Mouse (Mus musculus) neural tube, embryonic 11.5 days (tissue): ENCODE data around the gene Cramp1l. TPM values are rescaled to one million over a fixed set of nuclear protein-coding genes. Genes with fewer than 3 reads are reported as not detected.

Experiments used
- ATAC-seq: fragments of 200-750 bp; cut with Nextera tagmentation; 2 replicates; pipeline ENCODE4 v1.8.0; 2017; ENCODE audit warnings: moderate number of reproducible peaks, mild to moderate bottlenecking, moderate TSS enrichment, moderate library complexity; ENCODE audit not compliant: insufficient read depth, low FRiP score, low TSS enrichment
- DNase-seq: peaks from one replicate; pipeline ENCODE4 v3.0.0-alpha.2; 2015; ENCODE audit warnings: low spot score
- H3K27ac ChIP-seq: fragments of 300-500 bp; sonication (generic); 2 replicates; pipeline ENCODE4 v1.5.1; 2014; ENCODE audit warnings: low read depth, mild to moderate bottlenecking, low read length
- H3K27me3 ChIP-seq: fragments of 300-500 bp; sonication (generic); 2 replicates; pipeline ENCODE4 v1.6.1; 2014; ENCODE audit warnings: mild to moderate bottlenecking, low read length, mixed read lengths; ENCODE audit not compliant: control insufficient read depth, insufficient read depth
- H3K36me3 ChIP-seq: fragments of 300-500 bp; sonication (generic); 2 replicates; pipeline ENCODE4 v1.6.1; 2014; ENCODE audit warnings: mild to moderate bottlenecking, low read length, moderate library complexity, mixed read lengths; ENCODE audit not compliant: control insufficient read depth, insufficient read depth
- H3K4me1 ChIP-seq: fragments of 300-500 bp; sonication (generic); 2 replicates; pipeline ENCODE4 v1.6.1; 2014; ENCODE audit warnings: low read length, mixed read lengths; ENCODE audit not compliant: control insufficient read depth, insufficient read depth
- H3K4me2 ChIP-seq: fragments of 300-500 bp; sonication (generic); 2 replicates; pipeline ENCODE4 v1.6.1; 2014; ENCODE audit warnings: low read depth, mild to moderate bottlenecking, moderate library complexity
- H3K4me3 ChIP-seq: fragments of 300-500 bp; sonication (generic); 2 replicates; pipeline ENCODE4 v1.5.1; 2014; ENCODE audit warnings: low read depth, low read length
- H3K9ac ChIP-seq: fragments of 300-500 bp; sonication (generic); 2 replicates; pipeline ENCODE4 v1.6.1; 2014; ENCODE audit warnings: mild to moderate bottlenecking, low read length
- H3K9me3 ChIP-seq: fragments of 300-500 bp; sonication (generic); 2 replicates; pipeline ENCODE4 v1.6.1; 2016; ENCODE audit warnings: low read length; ENCODE audit not compliant: control insufficient read depth
- WGBS: fragments of 180-500 bp; shearing (Covaris S2); extraction: QIAGEN DNeasy Blood & Tissue Kit; methylation state at CpG from one replicate; pipeline ENCODE4 v1.1.7; 2014; 5-methylcytosine and 5-hydroxymethylcytosine counted together
- polyA plus RNA-seq: library from polyadenylated mRNA; unstranded; fragments of >200 nt; fragmentation: Nextera tagmentation; extraction: Ambion mirVana; gene quantifications from 2 replicates; pipeline ENCODE4 v1.2.1, GENCODE M21; 2014

The Cramp1l gene
- 11.9 and 12.6 TPM in 2 replicates for polyA plus RNA-seq

GRCm38 (mm10) chr17:25015655-25016291 lies at the start of gene Cramp1l, which contains the start of gene Ift140:
Gene Cramp1l, minus strand, starts transcription at chr17:25015788.
Gene Ift140, plus strand, starts transcription at chr17:25016085.
- under 1% methylated on average over 60 of the region's 62 CpGs for WGBS
- H3K9me3 ChIP-seq: no peaks in the 10 kb centered on the region
- peaks cover 8% of the 10 kb centered on the region for H3K36me3 ChIP-seq
- peak within 1 kb of the TSS; percentile 96 for H3K9ac ChIP-seq
- H3K4me2 ChIP-seq: peak within 1 kb of the TSS; percentile 97
- no peaks in the 10 kb centered on the region; the same call in 1 of the 2 replicates for H3K4me1 ChIP-seq
- no peaks in the 10 kb centered on the region for H3K27me3 ChIP-seq
- H3K27ac ChIP-seq: peak within 1 kb of the TSS; percentile 80
- H3K4me3 ChIP-seq: peak within 1 kb of the TSS; percentile 96
- ATAC-seq (peak; percentile 97), DNase-seq (peak; percentile 100)

- no peak overlapping the region for H3K9ac ChIP-seq
- ATAC-seq (no peak), DNase-seq (no peak)
- H3K4me3 ChIP-seq: no peak overlapping the region
- WGBS: 84% methylated on average over 3 of the region's 3 CpGs
- H3K27me3 ChIP-seq: no peaks in the 10 kb centered on the region
- no peak overlapping the region for H3K27ac ChIP-seq
- H3K36me3 ChIP-seq: peaks cover 3% of the 10 kb centered on the region
- H3K4me1 ChIP-seq: no peaks in the 10 kb centered on the region
- H3K9me3 ChIP-seq: no peaks in the 10 kb centered on the region
- no peak overlapping the region for H3K4me2 ChIP-seq
Measured at GRCm38 (mm10) chr17:25065189-25065588, 49.6 kb upstream of the Cramp1l start.

- no peak overlapping the region for H3K27ac ChIP-seq
- 77% methylated on average over 9 of the region's 9 CpGs for WGBS
- H3K4me3 ChIP-seq: no peak overlapping the region
- H3K36me3 ChIP-seq: peaks cover 3% of the 10 kb centered on the region
- DNase-seq (no peak), ATAC-seq (no peak)
- no peak overlapping the region for H3K4me2 ChIP-seq
- H3K4me1 ChIP-seq: no peaks in the 10 kb centered on the region
- H3K9ac ChIP-seq: no peak overlapping the region
- no peaks in the 10 kb centered on the region for H3K27me3 ChIP-seq
- no peaks in the 10 kb centered on the region for H3K9me3 ChIP-seq
Measured at GRCm38 (mm10) chr17:25064351-25064750, 48.8 kb upstream of the Cramp1l start.

- Histone ChIP-seq H3K27ac (no peak overlapping the region), H3K4me3 (no peak overlapping the region), H3K4me2 (no peak overlapping the region), H3K27me3 (no peaks in the 10 kb centered on the region), H3K36me3 (peaks cover 3% of the 10 kb centered on the region), H3K9ac (no peak overlapping the region), H3K4me1 (no peaks in the 10 kb centered on the region), H3K9me3 (no peaks in the 10 kb centered on the region)
- WGBS: 93% methylated on average over 12 of the region's 12 CpGs
- no peak for ATAC-seq
- no peak for DNase-seq
Measured at GRCm38 (mm10) chr17:25063872-25064271, 48.3 kb upstream of the Cramp1l start.

- Histone ChIP-seq H3K4me3 (no peak overlapping the region), H3K27me3 (no peaks in the 10 kb centered on the region), H3K9ac (no peak overlapping the region), H3K4me2 (no peak overlapping the region), H3K36me3 (peaks cover 3% of the 10 kb centered on the region), H3K27ac (no peak overlapping the region), H3K9me3 (no peaks in the 10 kb centered on the region), H3K4me1 (no peaks in the 10 kb centered on the region)
- 80% methylated on average over 4 of the region's 4 CpGs for WGBS
- no peak for ATAC-seq
- DNase-seq: no peak
Measured at GRCm38 (mm10) chr17:25063261-25063660, 47.7 kb upstream of the Cramp1l start.

- Histone ChIP-seq H3K27ac (no peak overlapping the region), H3K4me1 (no peaks in the 10 kb centered on the region), H3K4me3 (no peak overlapping the region), H3K36me3 (peaks cover 6% of the 10 kb centered on the region), H3K9me3 (no peaks in the 10 kb centered on the region), H3K4me2 (no peak overlapping the region), H3K9ac (no peak overlapping the region), H3K27me3 (no peaks in the 10 kb centered on the region)
- no peak for DNase-seq
- 96% methylated on average over 6 of the region's 6 CpGs for WGBS
- no peak for ATAC-seq
Measured at GRCm38 (mm10) chr17:25057041-25057440, 41.5 kb upstream of the Cramp1l start.

- ATAC-seq: no peak
- no peak for DNase-seq
- no peak overlapping the region for H3K9ac ChIP-seq
- H3K4me1 ChIP-seq: no peaks in the 10 kb centered on the region
- H3K27ac ChIP-seq: no peak overlapping the region
- H3K36me3 ChIP-seq: peaks cover 6% of the 10 kb centered on the region; the same call in 1 of the 2 replicates
- WGBS: 83% methylated on average over 9 of the region's 9 CpGs
- no peaks in the 10 kb centered on the region for H3K27me3 ChIP-seq
- H3K9me3 ChIP-seq: no peaks in the 10 kb centered on the region
- H3K4me2 ChIP-seq: no peak overlapping the region
- no peak overlapping the region for H3K4me3 ChIP-seq
Measured at GRCm38 (mm10) chr17:25053274-25053673, 37.7 kb upstream of the Cramp1l start.

GRCm38 (mm10) chr17:25047143-25047542 lies 31.6 kb upstream of the Cramp1l start:
- Histone ChIP-seq H3K4me3 (no peak overlapping the region), H3K9me3 (no peaks in the 10 kb centered on the region), H3K4me2 (no peak overlapping the region), H3K4me1 (no peaks in the 10 kb centered on the region), H3K36me3 (peaks cover 2% of the 10 kb centered on the region; the same call in 1 of the 2 replicates), H3K27me3 (no peaks in the 10 kb centered on the region), H3K27ac (no peak overlapping the region), H3K9ac (no peak overlapping the region)
- DNase-seq (no peak), ATAC-seq (no peak)
- 98% methylated on average over 5 of the region's 6 CpGs for WGBS

- Histone ChIP-seq H3K4me1 (no peaks in the 10 kb centered on the region), H3K4me2 (no peak overlapping the region), H3K27ac (no peak overlapping the region), H3K9me3 (no peaks in the 10 kb centered on the region), H3K27me3 (no peaks in the 10 kb centered on the region), H3K36me3 (peaks cover 2% of the 10 kb centered on the region; the same call in 1 of the 2 replicates), H3K4me3 (no peak overlapping the region), H3K9ac (no peak overlapping the region)
- ATAC-seq (no peak), DNase-seq (no peak)
- WGBS: 95% methylated on average over 4 of the region's 4 CpGs
Measured at GRCm38 (mm10) chr17:25045281-25045680, 29.7 kb upstream of the Cramp1l start.
